Mouse (Mus musculus) cortical plate, adult 2 months (tissue): ENCODE measurements around the gene 1810046K07Rik. TPM values are rescaled to one million over a fixed set of nuclear protein-coding genes. Genes with fewer than 3 reads are reported as not detected.

ENCODE experiments used
- H3K27ac ChIP-seq: fragments of 200-500 bp; 2 replicates; pipeline ENCODE4 v1.5.1; 2012; ENCODE audit warnings: low read length, control low read depth, inconsistent platforms; ENCODE audit not compliant: insufficient read depth
- H3K4me1 ChIP-seq: fragments of 200-500 bp; 2 replicates; pipeline ENCODE4 v1.6.1; 2011; ENCODE audit warnings: low read length; ENCODE audit not compliant: control insufficient read depth, insufficient read depth
- H3K4me3 ChIP-seq: fragments of 200-500 bp; 2 replicates; pipeline ENCODE4 v1.5.1; 2011; ENCODE audit warnings: mild to moderate bottlenecking, low read length, control low read depth; ENCODE audit not compliant: insufficient read depth
- CTCF ChIP-seq: fragments of 200-500 bp; IDR thresholded peaks from 2 replicates; pipeline ENCODE4 v1.5.1; 2011; ENCODE audit warnings: mild to moderate bottlenecking, control low read depth, low read length; ENCODE audit not compliant: insufficient read depth; ENCODE audit errors: extremely low read depth
- POLR2A ChIP-seq: fragments of 200-500 bp; IDR thresholded peaks from 2 replicates; pipeline ENCODE4 v1.6.1; 2011; ENCODE audit warnings: mild to moderate bottlenecking, low read length, control low read depth; ENCODE audit not compliant: insufficient read depth; ENCODE audit errors: extremely low read depth
- polyA plus RNA-seq: library from polyadenylated mRNA; depleted of rRNA; stranded (reverse); fragments of >200 nt; gene quantifications from 2 replicates; pipeline ENCODE4 v1.2.3, GENCODE M21; 2012

The 1810046K07Rik gene
- polyA plus RNA-seq, 1 experiment, result not detected

GRCm38 (mm10) chr9:51306351-51306750 lies 22.4 kb downstream of the 1810046K07Rik start:
- Histone ChIP-seq H3K4me1 (peaks cover 3% of the 10 kb centered on the region; the same call in 1 of the 2 replicates), H3K4me3 (no peak overlapping the region), H3K27ac (no peak overlapping the region)
- no peak for TF ChIP-seq CTCF

- H3K4me1 ChIP-seq, result peaks cover 3% of the 10 kb centered on the region; the same call in 1 of the 2 replicates
- no peak overlapping the region for H3K4me3 ChIP-seq
- TF ChIP-seq POLR2A, result no peak
- no peak for TF ChIP-seq CTCF
- H3K27ac ChIP-seq, result peak overlapping the region; percentile 88; the same call in 1 of the 2 replicates
Measured at GRCm38 (mm10) chr9:51305146-51305545, 23.6 kb downstream of the 1810046K07Rik start.

- peaks cover 3% of the 10 kb centered on the region; the same call in 1 of the 2 replicates for H3K4me1 ChIP-seq
- TF ChIP-seq POLR2A, result no peak
- TF ChIP-seq CTCF, result no peak
- no peak overlapping the region for H3K27ac ChIP-seq
- H3K4me3 ChIP-seq, result no peak overlapping the region
Measured at GRCm38 (mm10) chr9:51303980-51304379, 24.7 kb downstream of the 1810046K07Rik start.

- no peak for TF ChIP-seq POLR2A
- TF ChIP-seq CTCF, result no peak
- Histone ChIP-seq H3K4me3 (no peak overlapping the region), H3K4me1 (no peaks in the 10 kb centered on the region), H3K27ac (no peak overlapping the region)
Measured at GRCm38 (mm10) chr9:51293541-51293940, 35.2 kb downstream of the 1810046K07Rik start.

GRCm38 (mm10) chr9:51292674-51293073 lies 36.0 kb downstream of the 1810046K07Rik start:
- H3K4me1 ChIP-seq, result no peaks in the 10 kb centered on the region
- TF ChIP-seq POLR2A, result no peak
- TF ChIP-seq CTCF, result peak; percentile 73
- no peak overlapping the region for H3K4me3 ChIP-seq
- no peak overlapping the region for H3K27ac ChIP-seq

GRCm38 (mm10) chr9:51290980-51291379 lies 37.7 kb downstream of the 1810046K07Rik start:
- no peaks in the 10 kb centered on the region for H3K4me1 ChIP-seq
- TF ChIP-seq CTCF (no peak), POLR2A (no peak)
- H3K27ac ChIP-seq, result no peak overlapping the region
- H3K4me3 ChIP-seq, result no peak overlapping the region

GRCm38 (mm10) chr9:51286079-51286478 lies 42.6 kb downstream of the 1810046K07Rik start:
- no peak overlapping the region for H3K4me3 ChIP-seq
- H3K27ac ChIP-seq, result no peak overlapping the region
- no peaks in the 10 kb centered on the region for H3K4me1 ChIP-seq
- TF ChIP-seq CTCF (no peak), POLR2A (no peak)

GRCm38 (mm10) chr9:51278500-51279381 lies 50.0 kb downstream of the 1810046K07Rik start, which contains the start of gene Colca2:
Gene Colca2 (minus strand): TSS chr9:51278569.
- H3K4me3 ChIP-seq, result peak within 1 kb of the TSS; percentile 54
- H3K27ac ChIP-seq, result peak within 1 kb of the TSS; percentile 67
- no peaks in the 10 kb centered on the region for H3K4me1 ChIP-seq
- TF ChIP-seq CTCF, result no peak
- peak; percentile 42; the same call in 1 of the 2 replicates for TF ChIP-seq POLR2A

- Histone ChIP-seq H3K4me1 (no peaks in the 10 kb centered on the region), H3K4me3 (peak overlapping the region; percentile 54), H3K27ac (no peak overlapping the region)
- TF ChIP-seq POLR2A (no peak), CTCF (no peak)
Measured at GRCm38 (mm10) chr9:51277834-51278498, 50.8 kb downstream of the 1810046K07Rik start.
